Mouse (Mus musculus): ENCODE measurements around the gene Nkpd1.

Gene Nkpd1

GRCm38 (mm10) chr7:19547344-19547969, 29.8 kb downstream of the Nkpd1 start:
- no peak for DNase-seq (ENCODE audit: low spot score)

GRCm38 (mm10) chr7:19549394-19549793, 31.8 kb downstream of the Nkpd1 start:
- no peak for DNase-seq (ENCODE audit: low spot score)

GRCm38 (mm10) chr7:19551634-19552033, 34.0 kb downstream of the Nkpd1 start:
- DNase-seq (ENCODE audit: low spot score): no peak

DNA sequence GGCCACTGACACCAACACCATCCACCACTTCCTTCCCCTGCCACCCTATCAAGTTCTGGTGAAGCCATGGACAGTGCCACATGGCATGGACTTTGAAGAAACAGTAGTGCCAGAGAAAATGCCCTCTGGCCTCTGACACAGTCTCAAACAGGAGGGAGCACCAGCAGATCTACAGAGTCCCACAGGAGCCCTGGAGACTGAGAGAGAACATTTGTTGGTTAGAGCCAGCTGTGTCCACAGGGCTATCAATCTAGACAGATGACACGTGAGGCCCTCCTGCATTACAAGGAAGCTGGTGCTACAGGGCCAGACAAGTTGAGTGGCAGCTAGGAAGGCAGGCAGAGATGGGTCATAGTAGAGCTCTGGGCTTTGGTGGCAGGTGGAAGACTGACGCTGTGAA, 34.8 kb downstream of the Nkpd1 start:
- DNase-seq (ENCODE audit: low spot score): no peak

DNA sequence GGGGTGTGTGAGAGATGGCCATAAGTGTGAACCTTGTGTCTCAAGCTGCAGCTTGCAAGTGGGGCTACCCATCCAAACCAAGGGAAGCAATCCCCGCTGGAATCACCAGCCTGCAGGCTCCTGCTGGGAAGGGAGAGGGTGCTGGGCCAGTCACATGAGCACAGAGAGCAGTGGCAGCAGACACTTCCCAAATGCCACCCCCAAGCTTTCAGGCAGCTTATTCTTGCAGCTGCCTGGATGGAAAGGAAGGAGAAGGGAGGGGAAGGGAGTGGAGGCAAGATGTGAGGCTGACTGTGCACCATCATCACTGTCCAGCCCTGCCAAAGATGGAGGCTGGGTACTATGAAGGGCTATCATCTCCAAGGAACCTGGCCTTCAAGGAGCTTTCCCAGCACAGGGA, 36.5 kb downstream of the Nkpd1 start:
- no peak for DNase-seq (ENCODE audit: low spot score)

- no peak for DNase-seq (ENCODE audit: low spot score)
These were observed 39.4 kb downstream of the Nkpd1 start for GRCm38 (mm10) chr7:19557086-19557485.

DNA sequence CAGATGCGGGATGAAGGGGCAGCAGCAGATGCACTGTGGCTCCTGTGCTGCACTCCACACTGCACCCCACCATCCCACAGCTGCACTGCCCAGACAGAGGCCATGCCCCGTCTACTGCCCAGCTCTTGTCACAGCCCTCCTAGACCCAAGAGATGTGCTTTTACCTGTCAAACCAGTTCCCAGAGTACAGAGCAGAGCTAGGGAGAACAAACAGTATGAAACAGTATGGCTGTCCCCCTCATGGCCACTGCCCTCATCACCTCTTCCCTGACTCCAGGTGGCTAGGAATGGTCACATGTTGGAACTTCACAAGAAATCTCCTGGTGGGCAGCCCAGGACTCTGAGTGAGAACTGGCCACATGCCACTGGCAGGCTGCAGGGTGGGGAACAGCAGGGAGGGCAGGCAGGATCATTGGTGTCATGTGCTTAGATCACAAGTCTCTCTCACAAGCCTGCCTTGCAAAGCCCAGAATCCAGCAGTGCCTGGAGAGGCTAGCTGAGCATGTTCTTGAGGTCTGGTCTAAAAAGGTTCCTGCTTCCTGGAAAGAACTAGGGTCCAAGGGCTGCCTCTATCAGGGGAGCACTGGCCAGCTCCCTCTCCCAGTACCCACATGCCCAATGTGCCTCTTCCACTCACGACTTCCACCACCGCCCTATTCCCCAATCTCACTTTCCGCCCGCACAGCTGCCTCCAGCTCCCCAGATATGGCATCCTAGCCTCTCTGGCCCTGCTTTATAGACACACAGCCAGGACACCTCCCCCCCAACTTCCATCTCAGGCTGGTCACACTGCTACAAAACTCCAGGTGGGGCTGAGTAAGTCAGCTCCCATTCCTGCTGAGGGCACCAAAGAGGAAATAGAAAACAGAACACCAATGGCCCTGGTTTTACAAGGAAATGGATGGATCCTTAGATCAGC, 40.6 kb downstream of the Nkpd1 start:
- DNase-seq (ENCODE audit: low spot score): no peak

- DNase-seq (ENCODE audit: low spot score): no peak
These were observed 41.3 kb downstream of the Nkpd1 start for GRCm38 (mm10) chr7:19558965-19559364.

DNA sequence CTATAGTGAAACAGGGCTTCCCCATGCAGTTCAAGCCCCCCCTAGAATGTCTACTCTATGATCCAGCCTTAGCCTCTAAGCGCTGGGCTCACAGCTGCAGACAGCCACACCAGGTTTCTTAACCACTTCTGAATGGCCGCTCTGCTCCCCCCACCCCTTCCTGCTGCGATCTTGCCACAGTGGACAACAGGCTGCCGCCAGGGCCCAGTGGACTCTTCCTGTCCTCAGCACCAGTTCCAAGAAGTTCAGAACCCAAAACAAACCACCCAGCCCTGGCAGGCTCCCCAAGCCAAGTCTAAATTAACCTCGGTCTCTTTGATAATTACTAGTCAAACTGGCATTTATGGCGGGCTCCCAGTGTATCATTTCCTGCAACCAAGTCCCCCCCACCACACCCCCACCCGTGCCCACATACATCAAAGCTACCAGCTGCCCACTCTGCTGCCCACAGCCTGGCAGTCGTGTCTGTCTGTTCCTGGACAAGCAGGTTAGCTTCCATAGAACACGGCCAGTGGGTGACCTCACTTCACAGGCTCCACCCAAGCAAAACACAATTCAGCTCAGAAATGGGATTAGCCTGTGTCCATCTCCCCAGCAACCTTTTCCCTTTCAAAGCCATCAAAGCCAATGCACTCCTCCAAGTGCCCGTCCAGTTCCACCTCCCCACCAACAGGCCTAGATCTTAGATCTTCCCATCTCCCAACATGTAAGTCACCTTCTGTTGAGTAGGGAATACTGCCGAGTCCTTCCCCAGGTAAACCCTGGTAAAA, 43.0 kb downstream of the Nkpd1 start:
- DNase-seq (ENCODE audit: low spot score): no peak

DNA sequence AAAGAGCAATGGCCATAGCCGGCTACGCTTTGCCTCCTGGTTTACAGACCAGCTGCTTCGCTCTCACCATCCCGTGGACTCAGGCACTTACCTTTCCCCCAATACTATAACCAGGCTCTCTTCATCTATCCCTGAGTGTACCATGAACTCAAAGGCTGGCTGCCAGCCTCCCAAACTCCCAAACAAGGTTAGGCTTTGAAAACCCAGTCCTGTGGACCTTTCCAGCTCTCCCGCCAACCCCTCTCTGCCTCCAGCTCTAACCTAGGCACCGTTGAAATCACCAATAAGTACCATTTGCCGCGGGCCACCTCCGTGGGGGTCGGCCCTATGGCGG, 43.8 kb downstream of the Nkpd1 start:
- DNase-seq (ENCODE audit: low spot score): no peak

- peak; percentile 93 for DNase-seq (ENCODE audit: low spot score)
These were observed 44.4 kb downstream of the Nkpd1 start for GRCm38 (mm10) chr7:19561765-19562642.

DNA sequence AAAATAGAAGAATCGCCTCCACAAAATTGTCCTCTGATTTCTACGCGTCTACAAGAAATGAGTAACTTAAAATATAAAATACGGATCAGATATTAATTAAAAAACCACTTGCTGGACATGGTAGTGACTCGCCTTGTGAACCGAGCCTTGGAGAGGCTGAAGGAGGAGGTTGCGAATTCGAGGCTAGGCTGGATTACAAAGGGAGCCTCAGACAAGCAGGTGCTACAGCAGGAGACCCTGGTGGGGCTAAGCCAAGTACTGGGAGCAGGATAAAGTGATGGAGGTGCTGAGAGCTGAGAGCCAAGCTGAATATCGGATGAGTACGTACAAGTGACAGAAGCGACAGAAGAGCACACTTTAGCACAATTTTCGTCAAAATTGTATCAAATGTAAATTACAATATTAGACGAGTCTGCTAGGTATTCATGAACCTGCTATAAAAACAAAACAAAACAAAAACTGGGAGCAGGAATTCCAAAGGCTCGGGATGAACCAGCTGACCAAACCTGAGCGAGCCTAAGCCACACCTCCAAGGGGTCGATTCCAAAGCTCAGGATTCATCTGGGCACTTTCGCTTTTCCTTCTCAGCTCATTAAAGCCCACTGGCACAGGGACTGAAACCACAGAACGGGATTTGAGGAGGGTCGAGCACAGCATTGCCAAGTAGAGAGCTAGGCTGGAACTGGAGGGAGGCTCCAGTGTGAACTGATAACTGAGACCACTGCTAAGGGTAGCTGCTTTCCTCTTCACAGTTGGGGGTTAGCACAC, 45.2 kb downstream of the Nkpd1 start, which contains the start of gene Ppp1r37:
Gene Ppp1r37 (minus strand): TSS at position 434 of the 768 bp plus-strand sequence.
- DNase-seq (ENCODE audit: low spot score): no peak

GRCm38 (mm10) chr7:19563884-19564283, 46.2 kb downstream of the Nkpd1 start:
- DNase-seq (ENCODE audit: low spot score): no peak

DNA sequence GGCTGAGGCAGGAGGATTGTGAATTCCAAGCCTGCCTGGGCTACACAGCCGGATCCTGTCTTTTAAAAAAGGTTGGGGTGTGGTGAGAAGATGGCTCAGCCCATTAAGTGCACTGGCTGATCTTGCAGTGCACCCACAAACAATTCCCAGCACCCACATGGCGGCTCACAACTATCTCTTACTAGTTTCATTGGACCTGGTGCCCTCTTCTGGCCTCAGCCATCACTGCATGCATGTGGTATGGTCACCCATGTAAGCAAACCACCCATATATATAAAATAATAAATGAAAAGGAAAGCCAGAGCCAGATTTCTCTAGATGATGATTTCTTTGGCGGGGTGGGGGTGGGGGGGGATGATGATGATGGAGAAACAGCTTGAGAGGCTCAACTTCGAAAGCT, 46.8 kb downstream of the Nkpd1 start:
- no peak for DNase-seq (ENCODE audit: low spot score)

GRCm38 (mm10) chr7:19565803-19566202, 48.2 kb downstream of the Nkpd1 start:
- no peak for DNase-seq (ENCODE audit: low spot score)

- no peak for DNase-seq (ENCODE audit: low spot score)
These were observed 49.8 kb downstream of the Nkpd1 start for GRCm38 (mm10) chr7:19567426-19567825.

- no peak for DNase-seq (ENCODE audit: low spot score)
These were observed 52.0 kb downstream of the Nkpd1 start for GRCm38 (mm10) chr7:19569647-19570046.

GRCm38 (mm10) chr7:19572926-19573775, 55.5 kb downstream of the Nkpd1 start:
- peak; percentile 79 for DNase-seq (ENCODE audit: low spot score)

- DNase-seq (ENCODE audit: low spot score): no peak
These were observed 56.1 kb downstream of the Nkpd1 start for GRCm38 (mm10) chr7:19573776-19574140.
